Mouse (Mus musculus) neutrophil, adult 5-6 weeks (primary cell): ENCODE data around the gene Serpinh1. TPM values are rescaled to one million over a fixed set of nuclear protein-coding genes. Genes with fewer than 3 reads are reported as not detected.

ENCODE experiments used
- ATAC-seq: fragments of 151-379, 151-347 bp; 2 replicates; pipeline ENCODE4 v1.8.0; 2017; ENCODE audit warnings: mild to moderate bottlenecking, moderate TSS enrichment; ENCODE audit not compliant: insufficient number of reproducible peaks, poor library complexity, low FRiP score, severe bottlenecking; ENCODE audit errors: extremely low read depth
- total RNA-seq: library from RNA; stranded (forward); fragments of 200-1000 nt; gene quantifications from 2 replicates; pipeline ENCODE4 v1.2.3, GENCODE M21; 2017

Gene Serpinh1
- total RNA-seq, 1 experiment from 2014 or later, result 0.58 TPM

DNA sequence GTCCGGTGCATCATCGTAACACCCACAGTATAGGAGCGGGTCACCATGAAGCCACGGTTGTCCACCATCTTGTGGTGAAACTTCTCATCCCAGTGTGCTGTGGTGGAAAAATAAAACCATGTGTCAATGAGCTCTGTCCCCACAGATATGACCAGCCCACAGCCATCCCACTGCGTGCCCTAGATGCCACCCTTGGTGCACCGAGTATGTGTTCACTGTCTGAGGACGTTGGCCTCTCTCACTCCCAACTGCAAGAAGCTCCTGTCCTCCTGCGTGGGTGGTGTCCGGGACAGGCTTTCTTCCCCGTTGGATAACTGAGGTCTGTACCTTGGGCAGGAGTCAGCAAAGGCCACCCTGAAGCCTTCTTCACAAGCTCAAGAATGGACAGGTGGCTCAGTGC, 5.8 kb downstream of the Serpinh1 start:
- no peak for ATAC-seq

DNA sequence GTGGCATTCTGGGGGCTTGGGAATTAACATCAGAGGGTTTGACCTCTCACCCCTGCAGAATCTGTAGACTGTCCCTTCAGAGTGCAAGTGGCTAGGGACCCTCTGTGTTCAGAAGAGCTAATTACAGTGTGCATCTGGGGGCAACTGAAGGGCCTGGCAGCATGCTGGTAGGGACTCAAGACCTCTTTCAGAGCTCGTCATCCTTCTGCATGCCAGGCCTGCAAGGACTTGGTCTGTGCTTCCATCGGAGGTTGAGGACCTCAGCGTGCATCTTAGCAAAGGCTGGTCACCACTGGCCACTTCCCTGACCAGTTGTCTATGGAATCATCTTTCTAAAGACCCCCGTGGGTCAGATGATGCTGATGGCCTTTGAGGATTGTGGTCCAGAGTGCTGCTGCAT, 9.5 kb downstream of the Serpinh1 start:
- ATAC-seq, result no peak

DNA sequence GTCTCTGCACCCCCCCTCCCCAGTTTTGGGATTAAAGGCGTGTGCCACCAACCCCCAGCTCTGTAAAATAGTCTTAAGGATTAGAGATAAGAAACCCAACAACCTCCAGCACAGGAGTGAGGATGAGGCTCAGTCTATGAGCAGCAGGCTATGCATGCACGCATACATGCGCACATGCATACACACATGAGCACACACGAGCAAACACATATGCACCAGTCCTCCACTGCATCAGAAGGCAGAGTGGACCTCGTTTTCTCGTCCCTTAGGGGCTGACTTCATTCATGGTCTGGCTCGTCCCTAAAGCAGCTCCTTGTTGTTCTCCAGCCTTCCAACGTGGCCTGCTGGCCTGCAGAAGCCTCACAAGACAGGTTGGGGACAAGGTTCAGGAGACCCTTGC, 12.3 kb downstream of the Serpinh1 start:
- ATAC-seq, result no peak

DNA sequence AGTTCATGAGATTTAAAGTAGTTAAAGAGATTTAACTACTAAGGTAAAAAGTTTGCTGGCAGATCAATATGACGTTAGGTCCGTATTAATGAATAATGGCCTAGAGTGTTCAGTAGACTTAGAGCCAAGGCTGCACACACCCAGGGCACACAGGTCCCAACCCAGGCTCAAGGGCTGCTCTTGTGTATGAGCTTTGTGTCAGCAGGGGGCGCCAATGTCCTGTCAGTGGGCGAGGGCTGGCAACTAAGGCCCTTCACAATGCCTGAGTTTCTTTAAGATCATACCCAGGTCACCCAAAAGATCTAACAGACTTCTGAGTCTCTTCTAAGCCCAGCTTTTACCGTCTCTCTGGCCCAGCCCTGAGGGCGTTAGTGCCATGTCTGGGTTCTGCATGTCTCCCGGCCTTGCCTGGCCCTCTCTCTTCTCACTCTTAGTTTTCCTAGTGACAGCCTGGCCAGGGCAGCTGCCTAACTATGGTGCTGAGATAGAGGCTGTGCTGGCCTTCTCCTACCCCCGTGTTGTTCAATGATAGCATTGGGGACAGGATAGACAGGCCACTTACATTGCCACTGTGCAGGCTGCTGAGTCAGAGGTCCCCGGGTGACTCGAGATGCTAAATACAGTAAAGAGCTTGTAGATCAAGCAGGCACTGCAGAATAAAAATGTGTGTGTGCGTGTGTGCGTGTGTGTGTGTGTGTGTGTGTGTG, 20.1 kb downstream of the Serpinh1 start:
- no peak for ATAC-seq

DNA sequence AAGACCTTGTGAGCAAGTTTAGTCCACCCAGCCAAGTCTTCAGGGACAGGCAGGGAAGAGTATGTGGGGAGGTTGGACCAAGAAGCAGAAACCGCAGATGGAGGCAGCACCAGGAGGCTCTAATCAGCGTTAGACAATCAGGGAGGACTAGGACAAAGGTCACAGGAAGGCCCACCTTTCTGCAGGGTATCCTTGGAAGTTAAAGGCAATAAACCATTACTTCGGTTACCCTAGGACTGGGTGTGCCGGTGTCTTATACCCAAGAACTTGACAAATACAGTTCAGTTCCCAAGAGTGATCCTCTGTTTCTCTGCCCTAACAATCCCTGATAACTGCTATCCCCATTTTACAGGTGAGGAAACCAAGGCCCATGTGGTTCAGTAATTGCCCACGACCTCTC, 23.0 kb downstream of the Serpinh1 start:
- no peak for ATAC-seq

- ATAC-seq, result no peak
Measured at GRCm38 (mm10) chr7:99328847-99329246, 24.2 kb downstream of the Serpinh1 start.

GRCm38 (mm10) chr7:99326128-99326527, 26.9 kb downstream of the Serpinh1 start:
- ATAC-seq, result no peak

DNA sequence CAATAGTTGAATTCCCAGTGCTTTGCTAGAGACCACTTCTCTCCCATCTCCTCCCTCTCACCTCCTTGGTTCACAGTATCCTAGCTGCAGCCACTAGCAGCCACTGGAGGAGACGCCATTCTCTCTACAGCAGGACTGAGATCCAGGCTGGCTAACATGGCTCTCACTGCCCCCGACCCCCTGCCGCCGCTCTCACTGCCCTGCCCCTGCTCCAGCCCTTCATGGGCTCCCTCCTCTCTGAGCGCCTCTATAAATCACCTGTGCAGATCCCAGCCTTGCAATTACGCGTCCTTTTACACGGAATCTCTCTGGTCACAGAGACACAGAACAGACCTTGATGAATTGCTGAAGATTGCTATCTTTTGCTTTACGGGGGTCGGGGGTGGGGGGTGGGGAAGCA, 28.2 kb downstream of the Serpinh1 start:
- no peak for ATAC-seq

GRCm38 (mm10) chr7:99323321-99323700, 29.7 kb downstream of the Serpinh1 start:
- ATAC-seq, result no peak

DNA sequence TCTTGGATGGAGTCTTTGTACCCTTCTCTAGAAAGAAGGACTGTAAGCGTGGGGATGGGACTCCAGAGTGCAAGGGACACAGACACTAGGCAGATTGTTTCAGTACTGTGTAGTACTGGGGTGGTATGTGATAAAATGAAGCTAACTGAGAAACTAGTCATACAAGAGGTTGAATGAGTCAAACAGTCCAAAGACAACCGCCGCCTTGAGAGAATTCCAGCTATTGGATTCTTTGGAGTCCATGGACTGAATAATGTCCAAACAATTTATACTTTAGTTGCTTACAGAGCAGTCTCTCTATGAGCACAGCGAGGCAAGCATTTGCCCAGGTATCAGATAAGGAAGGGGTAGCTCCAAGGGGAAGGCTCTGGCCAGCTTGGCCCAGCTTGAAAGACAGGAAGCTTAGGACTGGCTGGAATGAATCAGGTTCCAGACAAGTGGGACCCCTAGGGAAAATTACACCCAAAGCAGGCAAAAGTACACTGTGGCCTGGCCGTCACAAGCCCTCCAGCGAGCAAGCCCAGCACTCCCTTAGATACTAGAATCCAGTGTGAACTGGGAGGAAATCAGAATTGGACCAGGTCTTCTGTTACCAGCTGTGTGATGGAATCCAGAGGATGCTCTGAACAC, 30.2 kb downstream of the Serpinh1 start:
- no peak for ATAC-seq

- ATAC-seq, result no peak
Measured at GRCm38 (mm10) chr7:99320524-99320923, 32.5 kb downstream of the Serpinh1 start.

- no peak for ATAC-seq
Measured at GRCm38 (mm10) chr7:99317475-99317874, 35.6 kb downstream of the Serpinh1 start.

GRCm38 (mm10) chr7:99316207-99316606, 36.8 kb downstream of the Serpinh1 start:
- no peak for ATAC-seq

- ATAC-seq, result peak; percentile 30; the same call in 1 of the 2 replicates
Measured at GRCm38 (mm10) chr7:99314565-99314964, 38.5 kb downstream of the Serpinh1 start.

- ATAC-seq, result no peak
Measured at GRCm38 (mm10) chr7:99313253-99313652, 39.8 kb downstream of the Serpinh1 start.

DNA sequence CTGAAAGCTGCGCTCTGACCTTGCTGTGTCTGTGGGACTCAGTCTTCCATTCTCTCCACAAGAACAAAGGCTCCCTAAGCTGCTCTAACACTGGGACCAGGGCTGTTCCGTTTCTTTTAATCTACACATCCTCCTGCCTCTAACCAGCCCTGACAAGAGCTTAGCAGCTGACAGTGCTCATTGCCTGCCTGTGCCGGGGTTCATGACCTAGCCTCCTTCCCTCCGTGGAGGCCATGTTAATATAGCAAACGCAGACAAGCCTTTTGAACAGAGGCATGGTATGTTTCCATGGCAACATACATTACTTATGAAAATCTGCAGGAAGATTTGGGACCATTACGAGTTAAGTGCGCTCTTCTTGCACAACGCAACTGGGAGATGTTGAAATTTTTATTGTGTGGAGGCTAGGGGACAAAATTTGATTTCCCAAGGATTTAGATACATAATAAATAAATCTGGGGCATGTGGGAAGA, 40.3 kb downstream of the Serpinh1 start:
- no peak for ATAC-seq

DNA sequence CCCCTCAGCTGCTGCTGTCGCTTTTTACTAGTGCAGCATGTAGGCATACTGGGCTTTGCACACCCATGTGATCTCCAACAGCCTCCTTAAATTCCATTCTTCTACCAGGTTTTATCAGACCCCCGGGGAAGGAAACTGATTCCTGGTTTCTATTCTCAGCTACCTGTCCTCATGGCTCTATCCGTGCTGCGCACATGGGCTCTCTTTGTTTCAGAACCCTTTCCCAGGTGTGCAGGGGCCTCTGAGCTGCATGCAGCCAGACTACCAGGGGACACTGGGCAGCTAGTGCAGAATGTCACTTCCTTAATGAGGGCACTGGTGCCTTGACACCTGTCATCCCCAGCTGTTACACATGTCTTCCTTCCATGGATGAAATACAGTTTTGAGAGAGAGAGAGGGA, 41.0 kb downstream of the Serpinh1 start:
- ATAC-seq, result no peak

DNA sequence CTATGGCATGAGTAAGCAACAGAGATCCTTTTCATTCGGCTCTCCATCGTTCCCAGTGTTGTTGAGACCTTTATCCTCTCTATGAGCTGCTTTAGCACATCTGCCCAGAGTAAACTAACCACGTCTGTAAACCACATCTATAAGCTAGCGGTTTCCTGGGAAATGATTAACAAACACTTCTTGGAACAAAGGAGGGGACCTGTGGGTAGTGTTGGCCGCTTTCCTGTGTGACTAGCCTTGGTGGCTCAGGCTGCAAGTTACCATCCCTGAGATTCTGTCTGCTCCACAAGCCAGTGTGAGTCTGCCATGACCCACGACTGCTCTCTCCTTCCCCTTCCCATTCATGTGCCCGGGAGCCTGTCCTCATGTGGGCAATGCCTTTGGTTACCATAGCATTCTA, 41.6 kb downstream of the Serpinh1 start:
- ATAC-seq, result no peak

DNA sequence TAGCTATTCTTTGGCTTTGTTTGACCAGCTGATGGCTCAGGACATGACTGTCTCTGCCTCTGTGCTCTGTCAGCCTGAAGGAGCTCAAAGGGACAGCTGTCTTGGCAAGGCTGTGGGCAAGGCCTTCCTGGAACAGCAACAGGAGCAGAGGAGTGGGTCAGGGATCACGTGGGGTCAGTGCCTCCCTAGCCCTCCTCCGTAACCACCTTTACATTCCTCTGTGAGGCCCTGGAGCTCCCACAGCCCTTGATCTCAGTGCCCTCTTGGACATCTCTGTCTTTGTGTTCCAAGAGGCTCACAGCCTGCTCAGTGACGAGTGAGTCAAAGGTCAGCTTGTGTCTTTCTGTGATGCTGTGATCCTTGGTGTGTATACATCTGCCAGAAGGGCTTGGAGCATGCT, 46.4 kb downstream of the Serpinh1 start:
- no peak for ATAC-seq

DNA sequence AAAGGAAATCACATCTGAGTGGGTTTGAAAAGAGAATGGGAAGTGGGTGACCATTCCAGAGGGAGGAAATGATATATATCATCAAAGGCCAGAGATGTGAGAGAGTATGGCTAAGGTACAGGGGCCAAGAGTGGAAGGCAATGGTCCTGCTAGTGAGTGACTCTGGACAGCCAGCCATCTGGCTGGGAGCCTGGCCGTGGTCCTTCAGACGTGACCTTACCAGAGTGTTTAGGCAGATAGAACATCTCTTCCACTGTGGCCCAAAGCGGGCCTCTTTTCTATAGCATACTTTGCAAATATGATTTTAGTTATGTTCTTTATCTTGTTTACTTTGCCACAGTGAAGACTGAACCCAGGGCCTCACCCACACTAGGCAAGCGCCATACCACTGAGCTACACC, 47.4 kb downstream of the Serpinh1 start:
- no peak for ATAC-seq

- ATAC-seq, result no peak
Measured at GRCm38 (mm10) chr7:99304949-99305372, 48.1 kb downstream of the Serpinh1 start.
